Mouse (Mus musculus) c-Kit-positive CD71-positive TER-119-negative erythroid progenitor cells, embryonic 14.5 days (primary cell): ENCODE results near the gene Tmx4.
"Not testable (repeated sequence)": the region's sequence is repeated elsewhere in the genome, so short reads cannot be mapped to it uniquely, and the experiment has no call there.

Experiments
- DNase-seq: peaks from one replicate; pipeline ENCODE4 v3.0.0-alpha.2; 2013; ENCODE audit warnings: low read depth

The Tmx4 gene

DNA sequence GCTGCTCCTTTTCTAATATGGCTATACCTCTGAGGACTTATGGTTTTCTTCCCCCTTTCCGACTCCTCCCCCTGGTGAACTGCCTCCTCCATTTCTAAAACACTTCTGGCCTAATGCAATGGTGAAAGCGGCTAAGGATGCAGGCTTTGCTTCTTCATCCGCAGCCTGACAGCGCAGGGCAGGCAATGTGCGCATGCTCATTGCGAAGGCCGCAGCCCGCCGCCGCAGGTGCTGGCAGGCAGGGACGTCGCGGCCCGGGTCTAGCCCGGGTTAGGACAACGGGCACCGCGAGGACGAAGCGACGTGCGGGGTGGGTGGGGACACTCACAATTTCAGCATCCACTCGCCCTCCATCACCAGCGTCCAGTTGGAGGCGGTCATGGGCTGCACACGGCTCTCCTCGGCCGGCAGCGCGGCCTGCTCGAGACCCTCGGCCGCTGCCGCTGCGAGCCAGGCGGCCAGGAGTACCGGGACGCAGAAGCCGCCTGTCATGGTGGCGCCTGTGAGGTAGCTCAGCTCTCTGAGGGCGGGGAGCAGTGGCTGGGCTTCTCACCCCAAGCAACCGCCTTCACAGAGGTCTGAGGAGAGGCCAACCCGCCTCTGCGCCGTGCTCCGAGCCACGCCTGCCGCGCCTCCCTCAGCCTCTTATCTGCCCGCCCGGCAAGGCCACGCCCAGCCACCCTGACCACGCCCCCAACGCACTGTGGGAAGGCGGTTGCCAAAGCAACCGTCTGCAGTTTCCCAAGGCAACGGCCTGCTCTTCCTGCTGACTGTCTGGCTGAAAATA, at the start of gene Tmx4:
Tmx4 (minus strand) TSS at position 632 of the 787 bp plus-strand sequence.
- peak; percentile 89 for DNase-seq

DNA sequence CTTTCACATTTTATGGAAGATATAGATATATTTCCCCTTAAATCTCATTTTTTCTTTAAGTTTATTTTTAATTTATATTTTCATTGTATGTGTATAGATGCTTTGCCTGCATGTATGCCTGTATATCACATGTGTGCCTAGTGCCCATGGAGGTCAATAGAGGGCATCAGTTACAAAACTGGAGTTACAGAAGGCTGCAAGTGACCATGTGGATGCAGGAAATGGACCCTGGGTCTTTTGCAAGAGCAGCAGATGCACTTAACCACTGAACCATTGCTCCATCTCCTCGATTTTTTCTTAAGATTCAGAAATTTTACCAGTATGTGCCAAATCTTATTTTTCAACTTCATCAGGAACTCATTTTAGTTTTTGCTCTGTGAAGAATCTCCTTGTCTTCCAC, 48.2 kb upstream of the Tmx4 start:
- DNase-seq, result no peak

DNA sequence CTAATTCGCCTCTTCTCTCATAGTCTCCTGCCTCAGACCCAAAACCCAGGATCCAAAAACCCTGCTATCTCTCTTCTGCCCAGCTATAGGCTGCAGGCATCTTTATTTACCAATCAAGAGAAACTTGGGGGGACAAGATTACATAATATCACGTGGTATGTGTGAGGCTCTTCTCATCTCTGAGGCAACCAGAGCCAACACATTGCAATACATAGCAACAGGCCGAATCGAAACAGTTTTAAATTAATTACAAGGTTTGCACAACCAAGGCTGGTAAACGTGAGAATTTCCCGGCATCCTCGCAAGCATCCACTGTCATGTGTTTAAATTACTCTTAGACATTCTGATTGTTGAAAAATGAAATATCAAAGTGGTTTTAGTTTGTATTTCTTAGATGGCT, 47.1 kb upstream of the Tmx4 start:
- DNase-seq, result no peak

DNA sequence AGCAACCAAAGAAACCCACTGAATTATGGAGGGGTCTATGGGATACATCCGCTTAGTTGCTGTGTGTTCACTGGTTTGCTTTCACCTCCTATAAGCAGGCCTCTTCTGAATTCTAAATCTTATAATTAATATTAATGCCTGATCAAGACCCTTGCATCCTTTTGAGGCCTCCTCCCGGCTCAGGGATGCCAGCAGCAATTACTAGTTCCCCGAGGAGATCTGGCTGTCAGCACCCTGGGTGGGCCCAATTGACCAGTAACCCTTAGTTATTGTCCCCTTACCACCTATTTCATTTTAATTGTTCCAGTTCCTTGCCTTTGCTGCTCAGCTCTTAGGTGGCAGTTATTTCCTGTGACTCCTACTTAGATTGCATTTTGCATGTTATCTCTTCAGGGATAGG, 38.4 kb upstream of the Tmx4 start:
- no peak for DNase-seq

DNA sequence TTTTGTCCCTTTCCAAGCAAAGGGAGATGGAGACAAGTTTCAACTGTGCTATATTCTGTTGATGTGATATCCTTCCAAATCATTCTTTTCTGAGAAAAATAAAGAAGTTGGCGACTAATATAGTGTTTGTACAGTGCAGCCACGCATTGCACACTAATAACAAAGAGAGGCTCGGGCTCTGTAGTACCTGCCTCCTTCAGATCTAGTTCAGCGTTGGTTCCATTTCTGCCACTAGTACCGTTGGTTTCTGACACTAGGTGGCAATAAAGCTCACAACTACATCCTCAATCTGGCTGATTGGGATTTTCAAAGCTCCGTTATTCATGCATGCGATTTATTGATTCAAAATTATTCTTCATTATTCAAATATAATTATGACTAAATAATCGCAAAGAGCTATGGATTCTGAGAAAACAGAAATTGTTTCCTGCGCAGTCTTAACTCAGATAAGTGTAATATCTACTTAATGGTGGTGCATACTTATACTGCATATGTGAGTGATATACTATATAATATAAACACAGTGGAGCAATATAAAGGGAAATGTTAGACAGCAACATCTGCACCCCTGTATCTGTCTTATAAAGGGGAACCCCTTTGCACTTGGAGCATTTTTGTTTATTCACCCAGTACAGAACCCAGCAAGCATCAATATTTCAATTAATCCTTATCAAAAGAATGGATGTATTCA, 37.5 kb upstream of the Tmx4 start:
- no peak for DNase-seq

DNA sequence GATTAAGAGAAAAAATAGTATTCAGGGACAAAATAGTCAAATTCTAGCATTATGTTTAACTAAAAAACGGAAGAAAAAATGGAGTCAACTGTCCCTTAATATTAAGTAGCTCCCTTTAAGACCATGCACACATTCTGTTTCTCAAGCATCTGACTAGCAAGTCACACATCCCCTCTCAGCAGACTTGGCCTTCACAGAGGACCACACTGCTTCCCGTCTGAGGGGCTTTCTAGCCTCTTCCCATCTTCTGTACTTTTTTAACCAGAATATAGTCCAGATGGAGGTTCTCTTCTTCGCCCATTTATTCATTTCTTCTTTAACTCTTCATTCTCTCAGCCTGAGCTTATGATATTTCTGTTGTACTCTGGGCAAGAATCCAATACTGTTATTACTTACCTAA, 35.6 kb upstream of the Tmx4 start:
- no peak for DNase-seq

DNA sequence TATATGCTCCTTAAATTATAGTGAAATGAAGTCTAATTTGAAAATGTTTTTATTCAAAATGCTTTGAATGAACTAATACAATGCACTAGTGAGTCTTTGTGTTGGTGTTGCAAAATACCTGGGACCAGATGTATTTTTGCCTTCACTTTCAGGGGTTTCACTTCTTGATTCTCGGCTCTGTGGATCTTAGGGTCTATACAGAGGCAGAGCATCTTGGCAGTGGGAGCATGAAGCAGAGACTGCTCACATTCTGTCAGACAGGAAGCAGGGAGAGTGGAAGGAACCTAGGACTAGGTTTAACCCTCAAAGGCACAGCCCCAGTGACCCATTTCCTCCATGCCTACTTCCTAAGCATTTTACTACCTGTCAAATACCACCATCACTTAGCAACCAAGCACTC, 31.5 kb upstream of the Tmx4 start:
- no peak for DNase-seq

DNA sequence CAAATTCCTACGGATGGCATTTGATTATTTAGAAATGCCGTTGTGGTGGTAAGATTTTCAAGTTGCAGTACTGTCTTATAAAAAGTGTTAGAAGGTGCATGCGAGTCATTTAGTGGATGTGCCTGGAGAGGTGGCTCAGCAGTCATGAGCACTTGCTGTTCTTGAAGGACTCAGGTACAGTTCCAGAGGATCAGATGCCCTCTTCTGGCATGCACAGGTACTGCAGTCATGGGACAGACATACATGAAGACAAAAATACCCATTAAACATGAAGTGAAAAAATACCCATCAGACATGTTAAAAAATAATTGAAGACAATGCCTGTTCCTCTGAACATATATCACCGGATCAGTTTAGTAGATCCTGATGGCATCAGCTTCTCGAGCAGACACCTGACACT, 29.7 kb upstream of the Tmx4 start:
- peak; percentile 24 for DNase-seq

DNA sequence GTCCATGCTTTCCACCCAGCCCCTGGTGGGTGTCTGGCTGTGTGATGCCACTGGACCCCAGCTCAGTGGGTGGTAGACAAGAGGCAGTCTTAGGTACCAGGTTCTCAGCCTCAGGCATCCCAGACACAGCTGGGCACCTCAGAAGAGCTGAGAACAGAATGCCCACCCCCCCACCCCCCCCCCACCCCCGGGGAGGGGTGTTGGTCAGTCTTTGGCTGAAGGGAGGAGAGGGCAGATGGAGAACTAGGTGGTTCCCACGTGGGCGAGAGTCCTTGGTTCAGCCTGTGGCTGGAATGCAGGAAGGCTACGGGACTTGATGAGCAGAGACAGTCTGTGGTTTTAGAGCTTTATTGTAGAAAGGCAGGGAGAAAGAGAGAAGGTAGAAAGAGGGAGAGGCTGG, 12.5 kb upstream of the Tmx4 start:
- DNase-seq, result no peak

DNA sequence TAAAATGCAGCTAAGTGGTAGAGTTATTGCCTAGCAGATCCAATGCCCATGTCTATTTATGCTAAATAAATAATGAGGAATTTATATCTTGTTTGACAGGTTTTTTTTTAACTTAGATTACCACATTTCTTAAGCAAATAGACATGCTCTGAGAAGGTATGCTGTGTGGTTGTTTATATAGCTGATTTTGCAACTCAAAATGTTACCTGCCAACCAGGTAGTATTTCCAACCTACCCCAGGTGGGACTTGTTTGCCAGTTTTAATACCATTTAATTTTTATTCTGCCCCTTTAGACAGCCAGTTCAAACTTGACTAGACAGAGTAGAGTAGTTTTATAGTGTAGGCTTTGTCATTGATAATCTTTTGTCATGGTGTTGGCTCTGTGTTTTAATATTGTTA, 10.7 kb upstream of the Tmx4 start:
- DNase-seq, result no peak

DNA sequence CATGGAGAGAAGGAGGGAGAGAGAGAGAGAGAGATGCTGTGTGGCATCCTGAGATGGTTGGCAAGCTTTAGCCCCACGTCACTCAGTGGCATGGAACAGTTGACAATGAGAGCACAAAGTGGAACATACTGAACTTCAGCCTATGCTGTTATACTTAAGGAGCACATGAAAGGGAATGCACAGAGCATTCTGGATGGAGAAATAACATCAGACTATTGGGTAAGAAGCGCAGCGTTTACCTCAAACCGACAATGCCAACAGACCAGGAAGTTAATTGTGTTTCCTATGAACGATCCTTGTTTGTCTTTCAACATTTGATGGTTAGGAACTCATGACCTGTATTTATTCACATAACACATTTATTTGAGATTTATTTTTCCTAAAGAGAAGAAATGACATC, 8.8 kb upstream of the Tmx4 start:
- no peak for DNase-seq

DNA sequence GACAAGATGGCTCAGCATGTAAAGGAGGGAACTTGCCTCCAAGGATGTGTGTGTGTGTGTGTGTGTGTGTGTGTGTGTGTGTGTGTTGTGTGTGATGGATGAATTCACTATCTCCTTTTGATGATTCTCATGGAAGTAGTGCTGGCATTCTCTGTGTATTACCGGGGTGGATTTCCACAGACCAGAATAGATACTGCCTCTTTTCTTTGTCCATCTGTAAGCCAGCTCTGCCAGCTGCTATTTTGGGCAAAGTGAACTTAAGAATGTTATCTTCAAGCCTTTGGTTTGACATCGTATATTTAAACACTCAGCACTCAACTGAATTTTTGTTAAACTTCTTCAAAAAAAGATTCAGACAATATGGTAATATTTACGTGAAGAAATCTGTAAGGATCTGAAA, 5.1 kb upstream of the Tmx4 start:
- DNase-seq, result no peak

DNA sequence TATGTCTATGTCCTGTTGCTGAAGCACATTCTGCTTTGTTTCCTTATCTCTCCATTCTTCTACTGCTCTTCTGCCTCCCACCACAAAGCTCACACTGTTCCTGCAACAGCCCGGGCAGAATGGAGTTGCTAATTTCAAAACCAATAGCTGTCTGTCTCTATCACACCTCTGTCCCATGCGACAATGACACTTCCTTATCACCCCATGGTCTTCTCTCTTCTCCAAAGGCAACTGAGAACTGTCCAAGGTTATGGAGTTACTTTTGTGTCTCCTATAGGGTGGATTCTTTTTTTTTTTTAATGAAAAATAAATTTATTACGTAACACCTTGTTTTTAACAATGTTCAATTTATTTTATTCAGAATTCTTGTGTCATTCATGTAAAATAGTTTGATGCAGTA, 1.8 kb upstream of the Tmx4 start:
- DNase-seq, result no peak

DNA sequence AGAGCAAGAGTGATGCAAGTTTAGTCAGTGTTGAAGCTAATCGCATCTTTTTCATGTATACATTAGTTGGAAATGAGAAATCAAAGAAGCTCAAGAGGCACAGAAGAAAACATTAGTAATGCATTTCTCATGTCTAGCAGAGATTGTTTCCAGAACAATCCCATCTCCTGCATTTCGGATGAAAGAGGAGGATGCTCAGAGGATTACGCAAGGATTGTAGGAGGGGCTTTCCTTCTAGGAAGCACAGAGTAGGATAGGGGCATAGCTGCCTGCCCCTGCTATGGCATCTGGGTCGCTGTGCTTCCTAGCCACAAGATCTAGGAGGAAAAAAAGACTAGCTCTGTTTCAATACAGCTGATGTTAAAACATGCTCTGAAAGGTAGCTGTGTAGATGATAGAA, 1.2 kb upstream of the Tmx4 start:
- no peak for DNase-seq

DNA sequence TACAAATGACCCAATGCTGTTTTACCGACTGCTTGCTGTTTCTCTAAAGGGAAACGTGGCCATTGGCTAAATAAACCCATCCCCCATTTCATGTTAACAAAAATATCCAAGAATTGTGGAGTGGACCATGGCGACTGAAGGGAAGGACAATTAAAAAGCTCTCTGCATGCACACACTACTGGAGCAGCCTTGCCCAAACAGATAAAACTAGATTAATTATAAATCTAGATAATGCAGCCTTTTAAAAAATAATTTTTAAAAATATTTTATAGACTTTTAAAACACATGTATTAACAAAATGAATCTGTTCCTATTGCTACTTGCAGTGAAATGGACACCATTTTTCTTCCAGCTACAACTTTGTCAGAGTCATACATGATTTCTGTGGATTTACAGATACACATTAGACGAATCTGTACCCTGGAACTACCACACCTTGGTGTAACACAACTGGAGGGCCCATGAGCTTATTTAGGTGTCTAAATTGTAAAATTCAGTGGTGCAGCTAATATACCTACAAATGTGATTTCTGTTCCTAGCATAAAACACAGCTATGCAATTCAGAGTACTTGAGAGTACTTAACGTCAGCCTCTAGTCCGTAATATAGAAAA, 462 bp upstream of the Tmx4 start:
- no peak for DNase-seq

DNA sequence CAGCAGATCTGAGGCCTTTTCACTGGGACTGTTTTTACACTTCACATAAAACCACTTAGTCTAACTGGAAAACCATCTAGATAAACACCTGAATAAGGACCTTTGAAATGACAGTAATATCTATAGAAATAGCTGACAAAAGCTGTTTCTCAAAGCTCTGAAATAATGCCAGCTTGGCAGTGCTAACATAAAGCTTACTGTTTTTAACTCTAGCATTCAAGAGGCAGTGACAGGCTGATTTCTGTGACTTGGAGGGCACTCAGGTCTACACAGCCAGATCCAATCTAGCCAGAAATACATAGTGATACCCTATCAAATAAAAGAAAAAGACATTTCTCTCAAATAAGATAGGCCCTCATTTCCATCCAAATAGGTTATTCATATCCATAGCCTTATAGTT, 1.6 kb downstream of the Tmx4 start:
- no peak for DNase-seq

DNA sequence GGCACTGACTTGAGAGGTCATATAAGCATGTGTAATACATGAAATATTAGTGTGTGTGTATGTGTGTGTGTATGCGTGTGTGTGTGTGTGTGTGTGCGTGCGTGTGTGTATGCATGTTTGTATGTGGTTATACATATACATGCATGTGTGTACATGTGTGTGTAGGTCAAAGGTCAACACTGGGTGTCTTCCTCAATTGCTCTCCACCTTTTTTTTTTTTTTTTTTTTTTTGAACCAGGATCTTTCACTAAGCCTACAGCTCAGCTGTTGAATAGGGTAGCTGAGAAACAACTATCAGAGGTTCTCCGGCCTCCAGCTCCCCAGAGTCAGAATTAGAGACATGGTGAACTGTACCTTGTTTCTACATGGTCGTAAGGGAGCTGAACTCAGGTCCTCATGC, 2.6 kb downstream of the Tmx4 start:
- no peak for DNase-seq

DNA sequence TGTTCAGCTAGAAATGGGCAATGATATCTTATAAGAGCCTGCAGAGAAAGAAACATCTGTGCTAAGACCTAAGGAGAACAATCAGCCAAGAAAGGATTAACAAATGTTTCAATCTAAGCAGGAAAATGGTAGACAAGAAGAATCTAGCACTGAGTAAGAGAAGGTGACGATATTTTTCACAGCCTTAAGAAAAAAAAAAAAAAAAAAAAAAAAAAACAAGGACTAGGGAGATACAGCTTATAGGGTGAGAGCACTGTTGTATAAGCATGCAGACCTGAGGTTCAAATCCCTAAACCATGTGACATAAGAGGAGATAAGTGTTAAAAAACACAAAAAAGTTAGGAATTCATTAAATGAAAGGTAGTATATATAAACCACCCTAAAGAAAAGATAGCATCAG, 3.5 kb downstream of the Tmx4 start:
- no peak for DNase-seq

DNA sequence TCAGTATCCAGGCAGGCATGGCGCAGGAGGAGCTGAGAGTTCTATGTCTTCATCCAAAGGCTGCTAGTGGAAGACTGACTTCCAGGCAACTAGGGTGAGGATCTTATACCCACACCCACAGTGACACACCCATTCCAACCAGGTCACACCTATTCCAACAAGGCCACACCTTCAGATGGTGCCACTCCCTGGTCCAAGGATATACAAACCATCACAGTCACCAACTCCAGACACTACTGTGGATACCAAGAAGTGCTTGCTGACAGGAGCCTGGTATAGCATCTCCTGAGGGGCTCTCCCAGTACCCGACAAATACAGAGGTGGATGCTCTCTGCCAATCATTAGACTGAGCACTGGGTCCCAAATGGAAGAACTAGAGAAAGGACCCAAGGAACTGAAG, 15.4 kb downstream of the Tmx4 start:
- DNase-seq, result not testable (repeated sequence)

DNA sequence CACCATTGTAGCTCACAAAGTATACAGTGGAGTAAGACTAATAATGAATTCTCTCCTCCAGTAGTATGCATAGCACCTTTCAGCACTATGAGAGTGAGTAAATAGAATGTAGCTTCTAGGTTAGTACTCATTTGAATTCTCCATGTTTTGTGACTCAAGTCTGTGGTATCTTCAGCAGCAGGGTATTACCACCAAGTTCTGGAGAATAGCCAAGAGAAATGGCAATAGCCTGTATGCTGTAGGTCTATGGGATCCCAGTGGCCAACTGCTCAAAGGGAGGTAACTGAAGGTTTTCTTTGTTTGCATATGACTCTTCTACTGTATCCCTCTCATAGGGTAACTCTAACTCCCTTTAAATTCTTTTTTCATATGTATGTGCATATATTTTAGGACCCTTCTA, 39.0 kb downstream of the Tmx4 start:
- DNase-seq, result no peak

DNA sequence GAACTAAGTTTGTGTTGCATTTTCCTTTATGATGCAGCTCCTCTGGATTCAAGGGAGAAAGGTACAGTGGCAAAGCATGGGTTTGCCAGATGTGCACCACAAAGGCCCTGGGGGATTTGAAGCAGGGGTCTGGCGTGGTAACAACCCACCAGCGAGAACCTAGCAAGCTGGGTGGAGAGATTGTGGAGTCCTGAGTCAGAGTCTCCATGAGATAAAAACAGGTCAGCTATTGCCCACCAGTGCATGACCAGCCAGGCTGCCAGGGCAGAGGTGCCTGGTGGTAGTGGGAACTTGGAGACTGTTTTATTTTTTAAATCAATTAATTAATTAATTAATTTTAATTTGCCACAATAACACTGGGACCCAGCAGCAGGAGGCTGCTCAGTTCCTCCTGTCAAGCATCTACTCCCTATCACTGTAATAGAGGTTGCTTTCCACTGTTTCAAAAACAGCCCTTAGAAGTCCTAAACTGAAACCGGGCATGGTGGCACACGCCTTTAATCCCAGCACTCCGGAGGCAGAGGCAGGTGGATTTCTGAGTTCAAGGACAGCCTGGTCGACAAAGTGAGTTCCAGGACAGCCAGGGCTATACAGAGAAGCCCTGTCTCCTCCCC, 52.8 kb downstream of the Tmx4 start:
- no peak for DNase-seq

DNA sequence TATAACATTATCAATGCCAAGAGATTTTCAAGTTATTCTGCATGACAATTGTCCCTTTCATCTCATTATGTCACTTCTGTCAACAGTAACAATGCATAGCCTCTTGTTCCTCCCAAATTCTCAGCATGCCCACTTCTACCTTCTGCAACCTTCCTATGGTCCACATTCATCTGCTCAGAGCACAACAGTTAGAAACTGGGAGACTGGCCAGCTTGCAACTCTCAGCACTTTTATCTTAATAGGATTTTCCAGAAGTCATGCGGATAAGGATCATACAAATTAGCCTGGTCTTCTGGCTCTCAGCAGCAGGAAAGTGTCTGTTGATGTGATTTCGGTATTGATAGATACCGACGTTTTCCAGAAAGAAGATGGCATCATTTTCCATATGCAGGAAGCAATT, 58.7 kb downstream of the Tmx4 start:
- DNase-seq, result no peak

DNA sequence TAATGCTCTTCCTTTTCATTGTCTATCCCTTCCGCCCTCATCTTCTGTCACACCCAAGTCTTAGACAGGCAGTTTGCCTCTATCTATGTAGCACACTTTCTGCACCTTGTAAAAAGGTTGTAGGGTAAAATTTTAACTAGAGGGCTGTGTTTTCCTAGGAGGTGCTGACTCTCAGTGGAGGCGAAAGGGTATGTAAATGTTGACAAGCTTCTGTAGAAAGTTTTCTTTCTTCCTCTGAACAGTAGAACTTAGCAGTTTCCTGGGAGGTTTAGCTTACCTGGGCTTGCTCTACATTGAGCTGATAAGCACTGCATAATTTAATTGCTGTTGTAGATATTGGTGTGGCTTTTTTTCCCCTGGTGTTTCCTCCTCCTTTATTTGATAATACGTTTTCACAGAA, 84.5 kb downstream of the Tmx4 start:
- DNase-seq, result no peak
